Mouse (Mus musculus): Measurements from ENCODE around the gene Clcn2. TPM values are rescaled to one million over a fixed set of nuclear protein-coding genes. Genes with fewer than 3 reads are reported as not detected.
"Not testable (repeated sequence)": the region's sequence is repeated elsewhere in the genome, so short reads cannot be mapped to it uniquely, and the experiment has no call there.

Clcn2 gene
- total RNA-seq, 2 experiments from 2014 or later: 2.3 to 2.7 TPM

DNA sequence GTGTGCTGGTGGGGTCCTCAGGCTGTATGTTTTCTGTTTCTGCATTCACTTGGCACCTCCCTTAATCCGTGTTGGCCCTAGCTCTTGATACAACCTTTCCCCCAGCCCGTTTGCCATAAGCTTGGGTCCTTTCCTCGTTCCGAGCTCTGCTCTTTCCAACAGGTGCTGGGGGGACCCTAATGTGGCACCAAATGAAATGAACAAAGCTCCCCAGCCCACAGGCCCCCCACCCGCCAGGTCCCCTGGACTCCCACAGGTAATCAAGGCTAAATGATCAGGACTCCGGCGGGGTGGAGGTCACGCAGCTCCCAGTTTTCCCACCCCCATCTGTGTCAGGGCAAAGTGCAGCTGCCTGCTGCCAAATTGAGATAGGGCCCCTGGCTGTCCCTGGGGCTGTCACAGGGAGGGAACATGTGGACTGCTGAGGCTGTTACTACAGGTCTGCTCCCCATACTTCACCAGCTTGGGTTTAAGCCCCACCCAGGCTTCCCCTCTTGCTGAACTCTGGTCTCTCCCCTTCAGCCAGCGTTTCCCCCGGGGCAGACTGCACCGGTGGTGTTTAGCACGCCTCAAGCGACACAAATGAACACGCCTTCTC lies 43.7 kb downstream of the Clcn2 start:
- intact Hi-C loops (cut with DNase I; ENCODE audit: low total_unique reads): no loop called here
- DNase-seq: peak; percentile 23

DNA sequence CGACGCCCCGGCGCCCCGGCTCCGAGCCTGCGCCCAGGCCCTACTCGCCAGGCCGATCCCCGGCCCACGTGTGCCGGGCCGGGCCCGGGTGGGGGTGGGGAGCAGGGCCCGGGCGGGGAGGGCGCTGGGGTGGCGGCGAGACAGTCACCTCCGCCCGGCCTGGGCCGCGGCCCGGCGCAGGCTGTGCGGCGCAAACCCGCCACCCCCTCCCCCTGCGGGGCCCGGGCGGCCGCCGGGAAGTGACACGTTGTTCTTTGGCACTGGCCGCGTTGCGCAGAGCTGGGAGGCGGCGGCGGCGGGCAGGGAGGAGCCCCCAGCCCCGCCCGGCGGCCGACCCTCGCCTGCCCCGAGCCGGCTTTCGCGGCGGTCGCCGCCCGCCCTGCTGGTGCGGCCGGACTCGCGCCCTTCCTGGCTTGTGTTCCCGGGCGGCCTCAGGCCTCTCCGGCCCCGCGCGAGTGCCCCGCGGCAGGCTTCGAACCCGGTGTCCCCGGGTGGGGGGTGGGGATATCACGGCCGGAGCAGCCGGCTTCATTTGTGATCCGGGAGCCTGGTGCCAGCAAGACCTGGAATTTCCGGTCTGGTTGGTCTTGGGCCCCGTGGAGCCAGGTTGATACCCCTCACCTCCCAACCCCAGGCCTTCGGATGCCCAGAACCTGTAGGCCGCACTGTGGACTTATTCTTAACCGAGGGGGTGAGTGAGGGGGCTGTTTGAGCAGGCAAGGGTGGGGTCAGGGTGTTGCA lies 44.4 kb downstream of the Clcn2 start:
- intact Hi-C loops (cut with DNase I; ENCODE audit: low total_unique reads): no loop called here
- peak; percentile 74 for DNase-seq

DNA sequence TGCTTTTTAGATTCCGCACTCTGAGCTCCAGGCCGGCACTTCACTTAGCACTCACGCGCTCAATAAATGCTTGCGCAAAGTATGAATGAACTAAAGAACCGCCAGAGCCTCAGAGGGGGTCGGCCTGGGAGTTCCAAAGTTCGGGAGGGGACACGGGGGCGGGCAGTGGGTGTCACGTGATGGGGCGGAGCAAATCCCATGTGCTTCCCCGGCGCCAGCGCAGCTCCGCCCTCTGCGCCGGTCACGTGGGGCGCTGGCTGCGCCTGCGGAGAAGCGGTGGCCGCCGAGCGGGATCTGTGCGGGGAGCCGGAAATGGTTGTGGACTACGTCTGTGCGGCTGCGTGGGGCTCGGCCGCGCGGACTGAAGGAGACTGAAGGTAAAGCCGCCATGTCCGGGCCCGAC lies 45.0 kb downstream of the Clcn2 start:
- intact Hi-C loops (cut with DNase I; ENCODE audit: low total_unique reads): no loop called here
- peak; percentile 97 for DNase-seq

DNA sequence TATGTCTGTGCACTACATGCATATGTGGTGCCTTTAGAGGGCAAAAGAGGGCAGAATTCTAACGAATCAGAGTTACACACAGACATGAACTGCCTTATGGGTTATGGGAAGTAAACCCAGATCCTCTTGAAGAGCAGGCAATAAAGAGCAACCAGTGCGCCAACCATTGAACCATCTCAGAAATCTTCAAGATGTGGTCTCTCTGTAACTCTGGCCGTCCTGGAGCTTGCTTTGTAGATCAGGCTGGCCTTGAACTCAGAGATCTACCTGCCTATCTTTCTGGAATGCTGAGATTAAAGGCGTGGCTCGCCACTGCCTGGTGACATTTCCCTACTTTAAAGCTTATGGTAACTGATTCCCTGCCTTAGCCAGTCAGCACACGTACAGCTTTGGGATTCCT lies 45.7 kb downstream of the Clcn2 start:
- DNase-seq: no peak
- intact Hi-C loops (cut with DNase I; ENCODE audit: low total_unique reads): no loop called here

DNA sequence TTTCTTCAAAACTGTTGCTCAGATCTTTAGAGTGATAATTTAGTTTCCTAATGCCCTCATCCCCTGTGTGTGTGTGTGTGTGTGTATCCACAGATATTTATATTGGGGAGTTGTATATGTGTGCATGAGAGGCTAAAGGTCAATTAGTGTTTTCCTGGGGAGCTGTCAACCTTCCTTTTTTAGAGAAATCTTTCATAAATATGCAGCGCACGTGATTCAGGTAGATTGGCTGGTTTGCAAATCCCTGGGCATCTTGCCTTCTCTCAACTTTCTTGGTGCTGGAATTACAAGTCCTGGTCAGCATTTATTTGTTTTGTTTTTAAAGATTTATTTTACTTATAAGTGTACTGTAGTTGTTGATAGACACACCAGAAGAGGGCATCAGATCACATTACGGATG lies 47.3 kb downstream of the Clcn2 start:
- DNase-seq: no peak
- intact Hi-C loops (cut with DNase I; ENCODE audit: low total_unique reads): no loop called here

DNA sequence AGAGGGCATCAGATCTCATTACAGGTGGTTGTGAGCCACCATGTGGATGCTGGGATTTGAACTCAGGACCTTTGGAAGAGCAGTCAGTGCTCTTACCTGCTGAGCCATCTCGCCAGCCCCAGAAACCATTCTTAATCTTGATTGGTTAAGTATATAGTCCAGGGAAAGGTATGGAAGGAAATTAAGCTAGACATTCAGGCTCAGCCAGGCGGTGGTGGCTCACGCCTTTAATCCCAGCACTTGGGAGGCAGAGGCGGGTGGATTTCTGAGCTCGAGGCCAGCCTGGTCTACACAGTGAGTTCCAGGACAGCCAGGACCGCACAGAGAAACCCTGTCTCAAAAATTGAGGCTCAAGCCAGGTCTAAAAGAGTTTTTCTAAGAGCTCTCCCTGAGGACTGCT lies 49.5 kb downstream of the Clcn2 start, which contains the start of gene Eif4g1:
Gene Eif4g1 (plus strand): TSS at position 301 of the 400 bp plus-strand sequence.
- intact Hi-C loops (cut with DNase I; ENCODE audit: low total_unique reads): not testable (repeated sequence)

DNA sequence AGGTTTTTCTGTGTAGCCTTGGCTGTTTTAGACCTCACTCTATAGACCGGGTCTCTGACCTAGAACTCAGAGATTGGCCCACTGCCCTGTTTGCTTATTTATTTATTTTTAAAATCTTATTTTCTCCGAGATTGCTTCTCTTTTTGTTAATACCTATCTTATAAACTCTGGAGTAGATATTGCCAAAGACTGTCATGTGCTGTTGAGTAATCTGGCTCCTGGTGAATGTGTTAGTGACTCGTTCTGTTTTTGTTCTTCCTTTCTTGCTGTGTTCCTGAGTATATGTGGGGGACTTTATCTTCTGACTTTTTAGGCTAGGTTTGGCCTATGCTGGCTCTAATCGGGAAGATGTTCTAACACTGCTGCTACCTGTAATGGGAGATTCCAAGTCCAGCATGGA lies 59.9 kb downstream of the Clcn2 start:
- no peak for DNase-seq
- intact Hi-C loops (cut with DNase I; ENCODE audit: low total_unique reads): no loop called here

More for the DNA sequence above, 49.5 kb downstream of the Clcn2 start, which contains the start of gene Eif4g1:
- not testable (repeated sequence) for DNase-seq

DNA sequence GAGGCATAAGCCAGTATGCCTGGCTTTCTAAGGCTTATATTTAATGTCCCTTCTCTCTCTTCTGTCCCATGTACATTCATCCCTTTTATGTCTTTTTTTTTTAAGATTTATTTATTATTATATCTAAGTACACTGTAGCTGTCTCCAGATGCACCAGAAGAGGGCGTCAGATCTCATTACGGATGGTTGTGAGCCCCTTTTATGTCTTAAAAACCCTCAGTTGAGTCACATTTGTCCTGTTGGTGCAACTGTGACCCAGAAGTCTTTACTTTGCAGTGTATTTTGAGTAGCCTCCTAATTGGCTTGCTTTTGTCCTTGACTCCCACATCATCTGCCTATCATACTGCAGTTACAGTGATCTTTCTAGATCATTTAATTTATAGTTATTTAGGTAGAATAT lies 64.2 kb downstream of the Clcn2 start:
- intact Hi-C loops (cut with DNase I; ENCODE audit: low total_unique reads): no loop called here

More for the DNA sequence above, 64.2 kb downstream of the Clcn2 start:
- DNase-seq: no peak

Other genes starting within 250 kb of the Clcn2 start
- gene Eif2b5, start 218.9 kb downstream of the Clcn2 start, total RNA-seq (2021): 10 to 100 TPM; 43.0 to 44.9 TPM
- 10 to 100 TPM; 28.2 to 31.0 TPM for gene Dvl3, start 200.8 kb downstream of the Clcn2 start, total RNA-seq (2021)
- 100 to 1,000 TPM; 127 to 134 TPM for gene Ap2m1, start 182.3 kb downstream of the Clcn2 start, total RNA-seq (2021)
- gene Abcf3, start 169.2 kb downstream of the Clcn2 start, total RNA-seq (2021): 10 to 100 TPM; 47.1 to 53.6 TPM
- under 1 TPM; 0.10 to 0.16 TPM for gene Vwa5b2, start 128.3 kb downstream of the Clcn2 start, total RNA-seq (2021)
- gene Eef1akmt4, start 106.2 kb downstream of the Clcn2 start, total RNA-seq (2021): 1 to 10 TPM; 5.5 to 5.9 TPM
- not detected for gene Gm49333, start 106.1 kb downstream of the Clcn2 start, total RNA-seq (2021)
- gene Alg3, start 106.0 kb downstream of the Clcn2 start, total RNA-seq (2021): 10 to 100 TPM; 12.0 to 15.2 TPM
- 1 to 10 TPM; 1.3 to 1.6 TPM for gene Camk2n2, start 96.5 kb downstream of the Clcn2 start, total RNA-seq (2021)
- under 1 TPM; 0.16 to 0.57 TPM for gene Ece2, start 87.9 kb downstream of the Clcn2 start, total RNA-seq (2021)
- gene Psmd2, start 66.1 kb downstream of the Clcn2 start, total RNA-seq (2021): 100 to 1,000 TPM; 158 to 159 TPM
- 100 to 1,000 TPM; 303 to 309 TPM for gene Eif4g1, start 49.4 kb downstream of the Clcn2 start, total RNA-seq (2021)
- 10 to 100 TPM; 28.7 to 34.5 TPM for gene Fam131a, start 24.5 kb downstream of the Clcn2 start, total RNA-seq (2021)
- 10 to 100 TPM; 10.9 to 14.1 TPM for gene Polr2h, start 81 bp downstream of the Clcn2 start, total RNA-seq (2021)
- 1 to 10 TPM; 3.7 to 4.6 TPM for gene Chrd, start 15.4 kb upstream of the Clcn2 start, total RNA-seq (2021)
- gene Thpo, start 16.8 kb upstream of the Clcn2 start, total RNA-seq (2021): 1 to 10 TPM in 1 of 2 experiments, under 1 TPM in 1; 0.90 to 1.7 TPM